Mouse (Mus musculus) midbrain, postnatal 0 days (tissue): ENCODE measurements at regions not wholly inside any gene's neighbourhood (a gene's known extent, or its start where the extent isn't known, plus 50 kb on each side); places are given as distances from the start of the nearest gene placed in this dataset.

ENCODE experiments used
- ATAC-seq: fragments of 200-750 bp; cut with Nextera tagmentation; 2 replicates; pipeline ENCODE4 v1.8.0; 2017; ENCODE audit warnings: moderate number of reproducible peaks, mild to moderate bottlenecking, moderate TSS enrichment, moderate library complexity; ENCODE audit not compliant: low FRiP score
- DNase-seq: peaks from one replicate; pipeline ENCODE4 v3.0.0-alpha.2; 2015; ENCODE audit warnings: low spot score
- H3K27ac ChIP-seq: fragments of 300-500 bp; sonication (generic); 2 replicates; pipeline ENCODE4 v1.5.1; 2014; ENCODE audit warnings: low read depth, mild to moderate bottlenecking, low read length, mixed read lengths
- H3K27me3 ChIP-seq: fragments of 300-500 bp; sonication (generic); 2 replicates; pipeline ENCODE4 v1.6.1; 2014; ENCODE audit warnings: low read length, control low read depth, mixed read lengths; ENCODE audit not compliant: insufficient read depth
- H3K36me3 ChIP-seq: fragments of 300-500 bp; sonication (generic); 2 replicates; pipeline ENCODE4 v1.6.1; 2014; ENCODE audit warnings: low read length, control low read depth, mixed read lengths; ENCODE audit not compliant: insufficient read depth
- H3K4me1 ChIP-seq: fragments of 300-500 bp; sonication (generic); 2 replicates; pipeline ENCODE4 v1.6.1; 2014; ENCODE audit warnings: mild to moderate bottlenecking, control low read depth, antibody characterized with exemption, low read length, mixed read lengths; ENCODE audit not compliant: insufficient read depth
- H3K4me2 ChIP-seq: fragments of 300-500 bp; sonication (generic); 2 replicates; pipeline ENCODE4 v1.6.1; 2014; ENCODE audit warnings: low read depth, mild to moderate bottlenecking, low read length, mixed read lengths; ENCODE audit not compliant: poor library complexity, severe bottlenecking
- H3K4me3 ChIP-seq: fragments of 300-500 bp; sonication (generic); 2 replicates; pipeline ENCODE4 v1.5.1; 2014; ENCODE audit warnings: low read depth, mild to moderate bottlenecking, low read length, moderate library complexity
- H3K9ac ChIP-seq: fragments of 300-500 bp; sonication (generic); replicated peaks from 2 replicates; pipeline ENCODE4 v1.6.1; 2014; ENCODE audit warnings: mild to moderate bottlenecking, low read length, moderate library complexity, mixed read lengths; ENCODE audit not compliant: poor library complexity, severe bottlenecking
- H3K9me3 ChIP-seq: fragments of 300-500 bp; sonication (generic); 2 replicates; pipeline ENCODE4 v1.6.1; 2016; ENCODE audit warnings: low read length, control low read depth
- CTCF ChIP-seq: IDR thresholded peaks from 2 replicates; pipeline ENCODE4 v1.5.1; 2016; ENCODE audit warnings: antibody characterized with exemption, mild to moderate bottlenecking
- WGBS: fragments of 180-500 bp; shearing (Covaris S2); extraction: QIAGEN DNeasy Blood & Tissue Kit; methylation state at CpG from one replicate; pipeline ENCODE4 v1.1.7; 2014; 5-methylcytosine and 5-hydroxymethylcytosine counted together

DNA sequence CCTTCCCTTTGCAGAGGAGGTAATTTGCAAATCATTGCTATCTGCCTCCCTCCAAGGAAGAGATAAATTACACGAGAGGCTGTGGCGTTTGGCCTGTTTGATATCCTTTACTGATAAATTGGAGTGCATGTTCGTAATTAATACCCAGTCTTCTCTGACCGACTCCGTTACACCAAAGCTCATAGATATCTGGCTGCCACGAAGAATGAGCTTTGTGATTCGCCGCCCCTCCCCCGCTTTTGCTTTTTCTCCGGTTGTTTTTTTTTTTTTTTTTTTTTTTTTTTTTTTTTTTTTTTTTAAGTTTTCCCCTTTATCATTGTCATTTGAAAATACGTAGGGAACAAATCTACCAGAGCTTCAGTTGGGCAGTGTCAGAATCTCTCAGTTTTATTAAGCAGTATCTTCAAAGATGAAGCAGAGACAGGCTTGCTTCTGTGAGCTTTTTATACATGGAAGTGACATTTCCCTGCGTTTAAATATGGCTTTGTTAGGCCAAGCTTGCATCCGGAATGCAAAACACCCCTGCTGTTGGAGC lies 663.3 kb downstream of the Vrk1 start:
- Histone ChIP-seq H3K4me2 (no peak overlapping the region), H3K9ac (no peak overlapping the region)
- no peak for TF ChIP-seq CTCF

DNA sequence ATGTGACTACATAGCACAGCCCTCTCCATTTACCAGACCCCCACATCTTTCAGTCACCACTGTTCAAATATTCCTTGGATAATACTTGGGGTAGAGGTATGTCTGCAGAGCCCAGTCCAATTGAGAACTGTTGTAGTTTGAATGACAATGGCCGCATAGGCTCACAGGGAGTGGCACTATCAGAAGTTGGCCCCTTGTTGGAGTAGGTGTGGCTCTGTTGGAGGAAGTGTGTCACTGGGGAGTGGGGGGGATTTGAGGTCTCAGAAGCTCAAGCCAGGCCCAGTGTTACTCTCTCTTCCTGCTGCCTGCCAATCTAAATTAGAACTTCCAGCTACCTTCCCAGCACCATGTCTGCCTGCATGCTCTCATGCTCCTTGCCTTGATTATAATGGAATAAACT lies 664.7 kb downstream of the Vrk1 start:
- no peaks in the 10 kb centered on the region for H3K4me1 ChIP-seq
- no peaks in the 10 kb centered on the region for H3K27me3 ChIP-seq
- H3K36me3 ChIP-seq = no peaks in the 10 kb centered on the region
- WGBS = 92% methylated on average over 1 of the region's 1 CpGs
- H3K4me3 ChIP-seq = no peak overlapping the region
- no peak for ATAC-seq
- H3K9me3 ChIP-seq = no peaks in the 10 kb centered on the region
- no peak overlapping the region for H3K4me2 ChIP-seq
- no peak for DNase-seq
- TF ChIP-seq CTCF = no peak
- H3K27ac ChIP-seq = no peak overlapping the region
- no peak overlapping the region for H3K9ac ChIP-seq

More for the DNA sequence above, 663.3 kb downstream of the Vrk1 start:
- ATAC-seq (no peak), DNase-seq (no peak)
- Histone ChIP-seq H3K4me1 (no peaks in the 10 kb centered on the region), H3K9me3 (no peaks in the 10 kb centered on the region), H3K4me3 (no peak overlapping the region), H3K36me3 (no peaks in the 10 kb centered on the region), H3K27ac (no peak overlapping the region), H3K27me3 (no peaks in the 10 kb centered on the region)
- WGBS = 22% methylated on average over 13 of the region's 13 CpGs

DNA sequence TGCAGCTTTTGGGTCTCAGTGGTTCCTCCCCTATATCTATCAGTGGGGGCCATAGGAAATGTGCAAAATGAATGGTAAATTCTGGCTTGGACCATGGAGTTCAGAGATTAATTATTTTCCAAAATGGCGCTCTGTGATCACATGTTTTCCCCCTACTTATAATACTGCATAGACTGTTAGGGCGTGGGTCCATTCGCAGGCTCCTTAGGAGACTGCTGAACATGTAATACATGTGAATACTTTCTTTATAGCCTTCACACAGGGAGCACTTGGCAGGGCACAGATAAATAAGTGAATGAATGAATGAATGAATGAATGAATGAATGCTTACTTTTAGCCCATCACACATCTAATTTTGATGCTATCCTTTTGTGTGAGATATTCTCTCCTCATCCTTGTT lies 666.1 kb downstream of the Vrk1 start:
- no peaks in the 10 kb centered on the region for H3K36me3 ChIP-seq
- no peaks in the 10 kb centered on the region for H3K4me1 ChIP-seq
- no peak overlapping the region for H3K27ac ChIP-seq
- no peaks in the 10 kb centered on the region for H3K27me3 ChIP-seq
- DNase-seq (no peak), ATAC-seq (no peak)
- no peak for TF ChIP-seq CTCF
- 98% methylated on average over 3 of the region's 3 CpGs for WGBS
- H3K4me2 ChIP-seq = no peak overlapping the region
- no peak overlapping the region for H3K4me3 ChIP-seq
- H3K9me3 ChIP-seq = no peaks in the 10 kb centered on the region
- no peak overlapping the region for H3K9ac ChIP-seq

DNA sequence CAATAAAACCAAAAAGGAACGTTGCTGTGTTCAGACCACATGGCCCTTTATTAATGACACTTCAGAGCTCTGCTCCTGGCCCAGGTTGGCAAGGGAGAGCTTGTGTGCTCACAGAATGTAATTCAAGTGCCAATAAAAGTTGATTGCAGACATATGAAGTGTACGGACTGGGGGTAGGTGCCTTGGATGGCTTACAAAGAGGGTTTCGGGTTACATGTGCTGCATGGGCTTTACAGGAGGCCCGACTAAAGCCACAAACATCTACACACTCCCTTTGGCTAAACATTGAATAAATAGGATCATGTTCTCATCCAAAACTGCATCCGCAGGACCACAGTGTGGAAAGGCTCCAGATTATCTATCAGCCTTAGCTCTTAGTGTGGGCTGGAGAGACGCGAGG lies 666.5 kb downstream of the Vrk1 start:
- no peak overlapping the region for H3K27ac ChIP-seq
- H3K27me3 ChIP-seq = no peaks in the 10 kb centered on the region
- H3K4me1 ChIP-seq = no peaks in the 10 kb centered on the region
- H3K36me3 ChIP-seq = no peaks in the 10 kb centered on the region
- 72% methylated on average over 7 of the region's 7 CpGs for WGBS
- H3K9ac ChIP-seq = no peak overlapping the region
- TF ChIP-seq CTCF = no peak
- DNase-seq (no peak), ATAC-seq (no peak)
- H3K4me2 ChIP-seq = no peak overlapping the region
- H3K4me3 ChIP-seq = no peak overlapping the region
- H3K9me3 ChIP-seq = no peaks in the 10 kb centered on the region

DNA sequence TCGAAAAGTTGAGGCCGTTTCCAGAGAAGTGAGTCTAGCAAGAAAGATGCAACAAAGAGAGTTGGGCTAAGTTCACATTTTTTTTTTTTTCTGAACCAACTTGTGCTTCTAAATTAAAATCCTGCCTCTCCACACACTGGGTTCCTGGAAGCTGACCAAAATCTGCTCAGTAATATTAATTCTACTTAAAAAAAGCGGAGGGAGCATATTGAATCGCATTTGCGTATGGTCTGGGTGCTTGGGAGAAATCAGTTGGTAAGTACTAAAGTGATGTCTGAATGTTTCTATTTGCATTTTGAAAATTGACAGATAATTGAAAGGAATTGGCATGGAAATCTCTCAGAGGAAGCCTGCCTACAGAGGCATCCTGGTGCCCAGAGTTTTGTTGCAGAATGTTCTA lies 676.0 kb downstream of the Vrk1 start:
- 78% methylated on average over 5 of the region's 5 CpGs for WGBS
- H3K36me3 ChIP-seq = no peaks in the 10 kb centered on the region
- H3K4me3 ChIP-seq = no peak overlapping the region
- no peak for TF ChIP-seq CTCF
- no peak overlapping the region for H3K9ac ChIP-seq
- ATAC-seq = no peak
- peak; percentile 22 for DNase-seq
- no peaks in the 10 kb centered on the region for H3K9me3 ChIP-seq
- H3K27me3 ChIP-seq = 0 out of 2 replicates have a peak, but pooled peaks cover 4% of the 10 kb centered on the region
- H3K4me2 ChIP-seq = no peak overlapping the region
- no peaks in the 10 kb centered on the region for H3K4me1 ChIP-seq
- H3K27ac ChIP-seq = no peak overlapping the region

DNA sequence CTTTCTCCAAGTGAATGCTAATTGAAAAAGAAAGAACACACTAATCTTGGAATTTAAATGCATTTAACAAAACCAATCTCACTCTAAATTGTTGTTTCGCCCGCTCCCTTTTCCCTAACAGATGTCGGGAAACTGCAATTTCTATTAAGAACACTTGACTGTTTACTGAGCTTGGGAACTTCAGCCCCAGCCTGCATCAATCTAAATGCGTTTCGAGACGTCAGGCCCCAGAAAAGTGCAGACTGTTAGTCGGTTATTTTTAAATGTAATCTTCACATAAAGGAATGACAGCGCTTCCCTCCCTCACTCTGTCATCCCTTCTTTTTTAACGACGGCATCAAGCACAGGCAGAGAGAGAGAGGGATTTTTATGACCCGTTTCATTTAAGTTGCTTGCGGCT lies 677.7 kb downstream of the Vrk1 start:
- TF ChIP-seq CTCF = no peak
- Histone ChIP-seq H3K27ac (no peak overlapping the region), H3K9ac (no peak overlapping the region), H3K27me3 (0 out of 2 replicates have a peak, but pooled peaks cover 4% of the 10 kb centered on the region), H3K9me3 (no peaks in the 10 kb centered on the region), H3K4me2 (no peak overlapping the region), H3K4me3 (no peak overlapping the region), H3K36me3 (no peaks in the 10 kb centered on the region), H3K4me1 (no peaks in the 10 kb centered on the region)
- WGBS = 32% methylated on average over 12 of the region's 12 CpGs
- DNase-seq = peak; percentile 35
- no peak for ATAC-seq
